Mouse (Mus musculus): ENCODE results near the gene Mxd4. TPM values are rescaled to one million over a fixed set of nuclear protein-coding genes. Genes with fewer than 3 reads are reported as not detected.

The Mxd4 gene
- polyA plus RNA-seq, 1 experiment from 2014 or later = 32.0 TPM

DNA sequence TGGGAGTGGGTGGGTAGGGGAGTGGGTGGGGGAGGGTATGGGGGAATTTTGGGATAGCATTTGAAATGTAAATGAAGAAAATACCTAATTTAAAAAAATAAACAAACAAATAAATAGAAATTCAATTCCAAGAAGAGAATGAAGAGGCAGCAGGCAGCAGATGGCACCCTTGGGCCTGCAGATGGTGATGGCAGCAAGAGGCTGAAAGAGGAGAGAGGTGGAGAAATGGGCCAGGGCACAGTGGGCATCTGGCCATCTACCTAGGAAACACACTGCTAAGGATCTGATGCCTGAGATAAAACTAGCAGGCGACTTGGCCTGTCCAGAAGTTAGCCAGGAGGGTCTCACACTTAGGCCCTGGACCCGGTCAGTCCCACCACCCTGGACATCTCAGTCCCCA lies 17.4 kb upstream of the Mxd4 start:
- no peak for ATAC-seq
- Histone ChIP-seq H3K27me3 (ENCODE audit: control insufficient read depth, insufficient read depth, low read depth, low read length) (no peaks in the 10 kb centered on the region), H3K4me3 (ENCODE audit: low read depth, low read length) (no peak overlapping the region), H3K36me3 (ENCODE audit: control insufficient read depth, insufficient read depth, low read length) (no peaks in the 10 kb centered on the region), H3K27ac (ENCODE audit: low read length) (no peak overlapping the region), H3K4me1 (ENCODE audit: control insufficient read depth, insufficient read depth, low read length) (no peaks in the 10 kb centered on the region), H3K9me3 (replicated peaks; ENCODE audit: control insufficient read depth, low read length, poor library complexity, severe bottlenecking) (no peaks in the 10 kb centered on the region), H3K4me2 (ENCODE audit: low read length) (no peak overlapping the region), H3K9ac (ENCODE audit: low read depth, low read length) (no peak overlapping the region)
- WGBS = 75% methylated on average over 2 of the region's 2 CpGs

DNA sequence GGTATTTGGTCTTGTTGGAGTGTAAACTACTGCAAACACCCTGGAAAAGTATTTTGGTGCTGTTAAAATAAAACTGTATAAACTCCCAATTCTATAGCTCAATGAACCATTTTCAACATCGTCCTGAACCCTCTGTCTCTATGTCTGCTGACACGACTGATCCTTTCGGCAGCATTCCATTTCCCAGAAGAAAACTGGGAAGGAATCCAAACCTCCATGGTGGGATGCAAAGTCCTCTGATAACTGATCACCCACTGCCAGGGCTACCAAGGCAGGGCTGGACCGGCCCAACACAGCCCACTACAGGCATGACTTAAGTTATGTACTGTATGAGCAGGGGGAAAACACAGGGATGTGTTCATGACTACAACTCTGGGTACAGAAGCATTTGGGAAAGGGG lies 14.5 kb upstream of the Mxd4 start:
- Histone ChIP-seq H3K4me3 (ENCODE audit: low read depth, low read length) (no peak overlapping the region), H3K27me3 (ENCODE audit: control insufficient read depth, insufficient read depth, low read depth, low read length) (no peaks in the 10 kb centered on the region), H3K4me1 (ENCODE audit: control insufficient read depth, insufficient read depth, low read length) (no peaks in the 10 kb centered on the region), H3K9ac (ENCODE audit: low read depth, low read length) (no peak overlapping the region), H3K9me3 (replicated peaks; ENCODE audit: control insufficient read depth, low read length, poor library complexity, severe bottlenecking) (no peaks in the 10 kb centered on the region), H3K36me3 (ENCODE audit: control insufficient read depth, insufficient read depth, low read length) (no peaks in the 10 kb centered on the region), H3K4me2 (ENCODE audit: low read length) (no peak overlapping the region), H3K27ac (ENCODE audit: low read length) (no peak overlapping the region)
- no peak for ATAC-seq
- 86% methylated on average over 4 of the region's 4 CpGs for WGBS

DNA sequence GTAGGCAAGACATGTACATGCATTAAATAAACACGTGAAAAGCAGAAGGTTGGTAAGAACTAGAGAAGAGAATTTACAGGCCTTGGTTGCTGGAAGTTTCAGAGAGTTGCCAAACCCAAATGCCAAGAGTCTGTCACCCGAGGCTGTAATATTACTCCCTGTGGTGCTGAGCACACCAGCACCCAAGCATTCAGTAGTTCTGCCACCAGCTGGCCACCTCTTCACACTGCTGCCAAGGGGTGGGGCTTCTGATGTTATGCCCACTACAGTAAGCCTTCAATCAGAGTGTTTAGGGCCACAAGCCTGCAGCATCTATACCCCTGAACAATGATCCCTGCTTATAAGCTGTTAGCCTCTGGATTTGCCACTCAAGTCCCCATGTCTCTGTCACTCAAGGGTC lies 13.9 kb upstream of the Mxd4 start:
- no peaks in the 10 kb centered on the region for H3K36me3 ChIP-seq (ENCODE audit: control insufficient read depth, insufficient read depth, low read length)
- no peak for ATAC-seq
- 74% methylated on average over 2 of the region's 2 CpGs for WGBS
- H3K9ac ChIP-seq (ENCODE audit: low read depth, low read length) = no peak overlapping the region
- no peaks in the 10 kb centered on the region for H3K27me3 ChIP-seq (ENCODE audit: control insufficient read depth, insufficient read depth, low read depth, low read length)
- H3K27ac ChIP-seq (ENCODE audit: low read length) = no peak overlapping the region
- no peak overlapping the region for H3K4me3 ChIP-seq (ENCODE audit: low read depth, low read length)
- H3K4me2 ChIP-seq (ENCODE audit: low read length) = no peak overlapping the region
- no peaks in the 10 kb centered on the region for H3K9me3 ChIP-seq (replicated peaks; ENCODE audit: control insufficient read depth, low read length, poor library complexity, severe bottlenecking)
- H3K4me1 ChIP-seq (ENCODE audit: control insufficient read depth, insufficient read depth, low read length) = no peaks in the 10 kb centered on the region

DNA sequence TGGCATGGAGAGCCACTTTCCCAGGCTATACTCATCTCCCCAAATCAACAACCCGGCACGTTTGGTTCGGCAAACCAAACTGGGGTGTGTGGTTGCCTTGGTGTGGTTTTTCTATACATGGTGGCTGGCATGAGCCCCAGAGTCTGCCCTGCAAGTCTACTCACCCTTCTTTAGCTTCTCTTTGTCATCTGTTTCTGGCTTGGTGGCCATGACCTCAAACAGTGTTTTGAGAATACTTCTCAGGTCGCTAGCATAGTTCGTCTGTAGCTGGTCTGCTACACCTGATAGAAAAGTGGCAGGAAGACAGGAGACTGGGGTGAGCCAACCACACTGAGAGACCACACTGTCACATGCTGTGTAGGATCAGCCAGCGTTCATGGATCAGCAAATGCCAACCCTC lies 11.1 kb upstream of the Mxd4 start:
- WGBS = 88% methylated on average over 6 of the region's 6 CpGs
- H3K27ac ChIP-seq (ENCODE audit: low read length) = no peak overlapping the region
- H3K9me3 ChIP-seq (replicated peaks; ENCODE audit: control insufficient read depth, low read length, poor library complexity, severe bottlenecking) = no peaks in the 10 kb centered on the region
- no peak overlapping the region for H3K4me2 ChIP-seq (ENCODE audit: low read length)
- H3K27me3 ChIP-seq (ENCODE audit: control insufficient read depth, insufficient read depth, low read depth, low read length) = no peaks in the 10 kb centered on the region
- no peaks in the 10 kb centered on the region; the same call in 1 of the 2 replicates for H3K36me3 ChIP-seq (ENCODE audit: control insufficient read depth, insufficient read depth, low read length)
- no peak for ATAC-seq
- H3K4me3 ChIP-seq (ENCODE audit: low read depth, low read length) = no peak overlapping the region
- no peak overlapping the region for H3K9ac ChIP-seq (ENCODE audit: low read depth, low read length)
- H3K4me1 ChIP-seq (ENCODE audit: control insufficient read depth, insufficient read depth, low read length) = no peaks in the 10 kb centered on the region

DNA sequence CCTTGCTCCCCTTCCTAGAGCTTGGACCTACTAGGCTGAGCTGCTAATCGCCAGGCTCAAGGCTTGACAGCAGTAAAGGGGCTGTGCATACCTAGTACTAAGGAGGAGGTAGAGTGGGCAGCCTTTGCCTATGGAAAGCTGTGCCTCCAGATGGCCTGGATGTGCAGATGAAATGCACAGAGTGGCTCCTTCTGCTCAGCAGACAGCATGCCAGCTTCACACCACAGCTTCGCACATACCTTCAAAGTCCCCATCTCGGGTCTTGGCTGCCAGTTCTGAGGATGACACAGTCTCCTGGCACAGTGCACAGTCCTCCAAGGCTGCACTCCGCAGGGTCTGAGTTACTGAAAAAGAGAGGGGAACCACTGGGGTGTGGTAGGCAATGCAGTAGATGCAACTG lies 9.7 kb upstream of the Mxd4 start:
- no peaks in the 10 kb centered on the region for H3K27me3 ChIP-seq (ENCODE audit: control insufficient read depth, insufficient read depth, low read depth, low read length)
- no peaks in the 10 kb centered on the region for H3K4me1 ChIP-seq (ENCODE audit: control insufficient read depth, insufficient read depth, low read length)
- 78% methylated on average over 4 of the region's 4 CpGs for WGBS
- no peak overlapping the region for H3K4me2 ChIP-seq (ENCODE audit: low read length)
- H3K9ac ChIP-seq (ENCODE audit: low read depth, low read length) = no peak overlapping the region
- H3K27ac ChIP-seq (ENCODE audit: low read length) = no peak overlapping the region
- H3K9me3 ChIP-seq (replicated peaks; ENCODE audit: control insufficient read depth, low read length, poor library complexity, severe bottlenecking) = no peaks in the 10 kb centered on the region
- no peaks in the 10 kb centered on the region; the same call in 1 of the 2 replicates for H3K36me3 ChIP-seq (ENCODE audit: control insufficient read depth, insufficient read depth, low read length)
- ATAC-seq = no peak
- H3K4me3 ChIP-seq (ENCODE audit: low read depth, low read length) = no peak overlapping the region

DNA sequence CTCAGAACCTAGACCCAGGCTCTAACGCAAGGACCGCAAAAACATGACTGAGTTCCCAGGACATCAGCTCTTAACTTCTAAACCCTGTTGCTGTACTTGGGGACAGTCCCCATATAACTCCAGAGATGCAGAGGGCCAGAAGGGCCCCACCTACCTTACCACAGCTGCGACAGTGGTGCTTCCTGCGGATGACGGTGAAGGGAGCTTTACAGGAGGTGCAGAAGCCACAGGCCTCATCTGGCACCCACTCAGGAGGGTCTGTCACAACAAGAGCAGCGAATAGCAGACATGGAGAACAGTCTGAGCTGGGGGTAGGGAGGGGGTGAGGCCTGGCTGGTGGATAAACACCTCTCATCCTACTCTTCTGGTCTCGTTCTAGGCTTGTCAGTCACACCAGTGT lies 8.9 kb upstream of the Mxd4 start:
- Histone ChIP-seq H3K4me1 (ENCODE audit: control insufficient read depth, insufficient read depth, low read length) (no peaks in the 10 kb centered on the region), H3K9me3 (replicated peaks; ENCODE audit: control insufficient read depth, low read length, poor library complexity, severe bottlenecking) (no peaks in the 10 kb centered on the region), H3K4me2 (ENCODE audit: low read length) (no peak overlapping the region), H3K27ac (ENCODE audit: low read length) (no peak overlapping the region), H3K27me3 (ENCODE audit: control insufficient read depth, insufficient read depth, low read depth, low read length) (no peaks in the 10 kb centered on the region), H3K9ac (ENCODE audit: low read depth, low read length) (no peak overlapping the region), H3K4me3 (ENCODE audit: low read depth, low read length) (no peak overlapping the region), H3K36me3 (ENCODE audit: control insufficient read depth, insufficient read depth, low read length) (no peaks in the 10 kb centered on the region; the same call in 1 of the 2 replicates)
- 81% methylated on average over 7 of the region's 7 CpGs for WGBS
- ATAC-seq = no peak

DNA sequence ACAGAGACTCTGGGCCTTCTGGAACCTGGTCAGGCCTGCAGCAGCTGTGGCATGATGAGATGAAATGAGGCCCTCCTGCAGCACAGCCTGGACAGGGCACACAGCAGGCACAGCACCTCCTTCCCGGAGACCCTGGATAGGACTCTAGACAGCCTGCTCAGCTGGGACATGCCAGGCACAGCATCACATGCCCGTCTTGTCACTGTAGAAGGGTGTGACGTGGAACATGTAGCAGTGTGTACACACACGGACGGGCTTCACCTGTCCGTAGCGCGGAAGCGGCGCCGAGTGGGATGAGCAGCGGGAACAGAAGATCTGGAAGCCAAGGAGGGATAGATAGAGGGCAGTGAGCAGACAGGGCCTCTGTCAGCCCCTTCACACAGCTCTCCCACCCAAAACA lies 8.3 kb upstream of the Mxd4 start:
- WGBS = 92% methylated on average over 12 of the region's 12 CpGs
- ATAC-seq = no peak
- no peaks in the 10 kb centered on the region for H3K9me3 ChIP-seq (replicated peaks; ENCODE audit: control insufficient read depth, low read length, poor library complexity, severe bottlenecking)
- no peaks in the 10 kb centered on the region for H3K27me3 ChIP-seq (ENCODE audit: control insufficient read depth, insufficient read depth, low read depth, low read length)
- no peaks in the 10 kb centered on the region; the same call in 1 of the 2 replicates for H3K36me3 ChIP-seq (ENCODE audit: control insufficient read depth, insufficient read depth, low read length)
- H3K4me2 ChIP-seq (ENCODE audit: low read length) = no peak overlapping the region
- no peak overlapping the region for H3K4me3 ChIP-seq (ENCODE audit: low read depth, low read length)
- no peak overlapping the region for H3K9ac ChIP-seq (ENCODE audit: low read depth, low read length)
- no peaks in the 10 kb centered on the region for H3K4me1 ChIP-seq (ENCODE audit: control insufficient read depth, insufficient read depth, low read length)
- no peak overlapping the region for H3K27ac ChIP-seq (ENCODE audit: low read length)

DNA sequence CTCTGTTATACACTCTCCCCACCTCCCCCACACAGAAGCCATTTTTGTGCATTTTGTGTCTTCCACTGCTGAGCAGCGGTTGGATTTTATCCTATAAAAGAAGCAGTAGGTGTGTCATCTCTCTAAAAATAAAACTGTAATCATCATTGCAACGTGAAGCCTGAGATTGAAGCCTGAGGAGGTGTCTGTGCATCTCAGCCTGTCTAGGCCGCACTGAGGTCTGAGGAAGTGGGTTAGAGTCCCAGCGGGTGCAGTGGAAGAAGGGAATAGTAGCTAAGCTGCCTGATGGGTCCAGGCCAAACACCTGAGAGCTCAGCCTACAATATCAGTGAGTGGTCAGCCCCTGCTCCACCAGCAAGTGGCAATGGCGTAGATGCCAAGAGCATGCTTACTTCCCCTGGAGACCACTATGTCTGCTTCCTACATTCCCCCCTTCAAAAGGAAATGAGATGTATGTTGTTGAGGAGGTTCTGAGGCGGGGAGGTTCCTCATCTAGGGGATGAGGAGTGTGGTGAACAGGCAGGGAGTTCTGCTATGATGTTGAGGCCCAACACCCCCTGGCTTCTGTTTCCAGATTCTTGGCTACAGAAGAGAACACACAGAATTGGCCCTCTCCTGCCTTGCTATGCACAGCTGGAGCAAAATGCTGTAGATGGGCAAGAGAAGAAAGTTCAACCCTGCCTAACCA lies 7.6 kb upstream of the Mxd4 start:
- Histone ChIP-seq H3K4me1 (ENCODE audit: control insufficient read depth, insufficient read depth, low read length) (no peaks in the 10 kb centered on the region), H3K9me3 (replicated peaks; ENCODE audit: control insufficient read depth, low read length, poor library complexity, severe bottlenecking) (no peaks in the 10 kb centered on the region), H3K36me3 (ENCODE audit: control insufficient read depth, insufficient read depth, low read length) (no peaks in the 10 kb centered on the region; the same call in 1 of the 2 replicates), H3K27ac (ENCODE audit: low read length) (no peak overlapping the region), H3K4me2 (ENCODE audit: low read length) (no peak overlapping the region), H3K9ac (ENCODE audit: low read depth, low read length) (no peak overlapping the region), H3K27me3 (ENCODE audit: control insufficient read depth, insufficient read depth, low read depth, low read length) (no peaks in the 10 kb centered on the region), H3K4me3 (ENCODE audit: low read depth, low read length) (no peak overlapping the region)
- WGBS = 75% methylated on average over 6 of the region's 6 CpGs
- ATAC-seq = no peak

DNA sequence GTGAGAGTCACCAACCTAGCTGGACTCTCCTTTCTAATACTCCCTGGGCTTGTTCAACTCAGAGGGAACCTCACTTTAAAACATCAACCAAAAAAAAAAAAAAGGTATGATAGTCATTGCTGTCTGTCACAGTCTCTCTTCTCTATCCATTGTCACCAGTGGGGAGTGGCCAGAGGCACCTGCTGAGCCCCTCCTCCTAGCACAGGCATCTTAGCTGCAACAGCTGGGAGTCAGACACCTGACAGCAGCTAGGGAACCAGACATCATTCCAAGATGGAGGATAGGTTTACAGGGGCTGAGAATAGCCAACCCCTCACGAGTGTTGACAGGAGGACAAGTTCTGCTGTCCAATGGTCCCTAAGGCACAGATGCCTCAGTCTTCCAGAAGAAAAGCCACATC lies 6.9 kb upstream of the Mxd4 start:
- Histone ChIP-seq H3K27me3 (ENCODE audit: control insufficient read depth, insufficient read depth, low read depth, low read length) (no peaks in the 10 kb centered on the region), H3K36me3 (ENCODE audit: control insufficient read depth, insufficient read depth, low read length) (no peaks in the 10 kb centered on the region; the same call in 1 of the 2 replicates), H3K4me3 (ENCODE audit: low read depth, low read length) (no peak overlapping the region), H3K9me3 (replicated peaks; ENCODE audit: control insufficient read depth, low read length, poor library complexity, severe bottlenecking) (no peaks in the 10 kb centered on the region), H3K4me2 (ENCODE audit: low read length) (no peak overlapping the region), H3K27ac (ENCODE audit: low read length) (no peak overlapping the region), H3K9ac (ENCODE audit: low read depth, low read length) (no peak overlapping the region), H3K4me1 (ENCODE audit: control insufficient read depth, insufficient read depth, low read length) (no peaks in the 10 kb centered on the region)
- WGBS = 73% methylated on average over 1 of the region's 1 CpGs
- no peak for ATAC-seq

Measured in midbrain, embryonic 16.5 days (tissue).